Comparison of ENCODE assay signal across 27 mouse cellular contexts in the genomic region with DNA sequence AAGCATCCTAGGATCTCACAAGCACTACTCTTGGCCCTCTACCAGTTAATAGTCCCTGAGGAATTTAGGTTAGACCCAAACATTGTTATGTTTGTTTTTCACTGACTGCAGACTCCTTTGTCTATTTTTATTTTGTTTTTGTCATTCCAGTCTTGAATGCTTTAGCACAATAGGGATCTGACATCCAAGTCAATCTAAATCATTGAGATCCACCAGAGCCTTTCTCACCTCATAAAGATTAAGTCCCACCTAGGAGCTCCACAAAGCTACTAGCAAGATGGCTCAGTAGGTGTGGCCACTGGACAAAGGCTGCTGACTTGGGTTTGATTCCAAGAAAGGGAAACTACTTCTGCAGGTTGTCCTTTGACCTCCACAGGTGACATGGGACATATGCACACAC. TPM values are rescaled to one million over a fixed set of nuclear protein-coding genes. Genes with fewer than 3 reads are reported as not detected.
"Had no signal": no experiment of that assay in that cellular context is flagged by ENCODE, and none has a peak within 500 bp of the region (broad histone marks: within the 10 kb centered on the region; RNA-seq: fewer than 3 reads in every experiment).

No protein-coding gene starts in this region.

- ATAC-seq: forebrain, embryonic 13.5 days; forebrain, embryonic 14.5 days; forebrain, embryonic 15.5 days; forebrain, embryonic 16.5 days; forebrain, postnatal 0 days had no signal

- H3K27me3 ChIP-seq: embryonic facial prominence, embryonic 12.5 days; embryonic facial prominence, embryonic 13.5 days; embryonic facial prominence, embryonic 15.5 days; forebrain, embryonic 12.5 days; forebrain, embryonic 13.5 days; forebrain, embryonic 15.5 days had no signal

- H3K36me3 ChIP-seq: embryonic facial prominence, embryonic 10.5 days; embryonic facial prominence, embryonic 12.5 days; embryonic facial prominence, embryonic 13.5 days; embryonic facial prominence, embryonic 15.5 days; forebrain, embryonic 10.5 days; forebrain, embryonic 12.5 days; forebrain, embryonic 15.5 days; heart, embryonic 10.5 days had no signal

- H3K9me3 ChIP-seq: embryonic facial prominence, embryonic 10.5 days; embryonic facial prominence, embryonic 12.5 days; embryonic facial prominence, embryonic 13.5 days; embryonic facial prominence, embryonic 15.5 days; forebrain, embryonic 12.5 days; forebrain, embryonic 15.5 days; heart, embryonic 10.5 days had no signal

- H3K27ac ChIP-seq: embryonic facial prominence, embryonic 10.5 days; embryonic facial prominence, embryonic 12.5 days; embryonic facial prominence, embryonic 13.5 days; embryonic facial prominence, embryonic 15.5 days; forebrain, embryonic 10.5 days; forebrain, embryonic 12.5 days; forebrain, embryonic 13.5 days; forebrain, embryonic 15.5 days; gastrocnemius, adult 2 months; heart, adult 2 months; heart, embryonic 10.5 days had no signal

- DNase-seq: cerebellum, adult 9-11 months; cerebellum, postnatal 10 days; cerebellum, postnatal 14 days; cerebellum, postnatal 36 days; embryo, embryonic 11 days; forebrain, postnatal 0 days; gastrocnemius, adult 2 months; gastrocnemius, postnatal 10 days; gastrocnemius, postnatal 14 days; gastrocnemius, postnatal 25 days; gastrocnemius, postnatal 36 days; heart, adult 11 months; heart, adult 18-20 months; heart, adult 2 months had no signal

- H3K9ac ChIP-seq: embryonic facial prominence, embryonic 12.5 days; embryonic facial prominence, embryonic 13.5 days; embryonic facial prominence, embryonic 15.5 days; forebrain, embryonic 12.5 days; forebrain, embryonic 13.5 days; forebrain, embryonic 15.5 days; forebrain, postnatal 0 days had no signal

- H3K4me2 ChIP-seq: embryonic facial prominence, embryonic 12.5 days; embryonic facial prominence, embryonic 13.5 days; embryonic facial prominence, embryonic 15.5 days; forebrain, embryonic 12.5 days; forebrain, embryonic 13.5 days; forebrain, embryonic 15.5 days had no signal

- H3K4me3 ChIP-seq: embryonic facial prominence, embryonic 10.5 days; embryonic facial prominence, embryonic 12.5 days; embryonic facial prominence, embryonic 13.5 days; embryonic facial prominence, embryonic 15.5 days; erythroblast, embryonic 14.5 days; forebrain, embryonic 10.5 days; forebrain, embryonic 12.5 days; forebrain, embryonic 13.5 days; forebrain, embryonic 15.5 days; gastrocnemius, adult 2 months; heart, adult 2 months; heart, embryonic 10.5 days had no signal

- H3K4me1 ChIP-seq: embryonic facial prominence, embryonic 10.5 days; embryonic facial prominence, embryonic 12.5 days; embryonic facial prominence, embryonic 13.5 days; embryonic facial prominence, embryonic 15.5 days; forebrain, embryonic 10.5 days; forebrain, embryonic 12.5 days; forebrain, embryonic 13.5 days; forebrain, embryonic 15.5 days; heart, embryonic 10.5 days had no signal

RNA-seq across cellular contexts. Expression of gene Foxd3, which starts 19.1 kb away (rescaled TPM):
- polyA plus RNA-seq: cortical plate, adult 2 months; erythroblast, embryonic 14.5 days; forebrain, embryonic 13.5 days; forebrain, embryonic 14.5 days had no signal

RNA-seq across cellular contexts. Expression of gene Alg6, which starts 40.3 kb away (rescaled TPM):
- polyA plus RNA-seq: erythroblast, embryonic 14.5 days had no signal
